Mouse (Mus musculus) kidney, embryonic 14.5 days (tissue): ENCODE data around the gene Tmppe. TPM values are rescaled to one million over a fixed set of nuclear protein-coding genes. Genes with fewer than 3 reads are reported as not detected.
"Not testable (repeated sequence)": the region's sequence is repeated elsewhere in the genome, so short reads cannot be mapped to it uniquely, and the experiment has no call there.

Source experiments
- ATAC-seq: fragments of 200-750 bp; cut with Nextera tagmentation; 2 replicates; pipeline ENCODE4 v1.8.0; 2017; ENCODE audit warnings: moderate number of reproducible peaks, mild to moderate bottlenecking, moderate TSS enrichment, moderate library complexity; ENCODE audit not compliant: low FRiP score, low TSS enrichment
- H3K27ac ChIP-seq: fragments of 300-500 bp; sonication (generic); 2 replicates; pipeline ENCODE4 v1.5.1; 2014; ENCODE audit warnings: low read depth, mild to moderate bottlenecking, low read length, moderate library complexity, mixed read lengths
- H3K27me3 ChIP-seq: fragments of 300-500 bp; sonication (generic); 2 replicates; pipeline ENCODE4 v1.6.1; 2014; ENCODE audit warnings: mild to moderate bottlenecking, low read length; ENCODE audit not compliant: control insufficient read depth, insufficient read depth
- H3K36me3 ChIP-seq: fragments of 300-500 bp; sonication (generic); 2 replicates; pipeline ENCODE4 v1.6.1; 2014; ENCODE audit warnings: low read length, mixed read lengths; ENCODE audit not compliant: control insufficient read depth, insufficient read depth
- H3K4me1 ChIP-seq: fragments of 300-500 bp; sonication (generic); 2 replicates; pipeline ENCODE4 v1.6.1; 2014; ENCODE audit warnings: low read length, mixed read lengths; ENCODE audit not compliant: control insufficient read depth, insufficient read depth
- H3K4me2 ChIP-seq: fragments of 300-500 bp; sonication (generic); replicated peaks from 2 replicates; pipeline ENCODE4 v1.6.1; 2014; ENCODE audit warnings: low read depth, mild to moderate bottlenecking, low read length
- H3K4me3 ChIP-seq: fragments of 300-500 bp; sonication (generic); 2 replicates; pipeline ENCODE4 v1.5.1; 2014; ENCODE audit warnings: mild to moderate bottlenecking, low read length
- H3K9ac ChIP-seq: fragments of 300-500 bp; sonication (generic); 2 replicates; pipeline ENCODE4 v1.6.1; 2014; ENCODE audit warnings: low read depth, mild to moderate bottlenecking, low read length, moderate library complexity
- H3K9me3 ChIP-seq: fragments of 300-500 bp; sonication (generic); 2 replicates; pipeline ENCODE4 v1.6.1; 2016; ENCODE audit warnings: low read length; ENCODE audit not compliant: control insufficient read depth
- WGBS: fragments of 180-500 bp; shearing (Covaris S2); extraction: QIAGEN DNeasy Blood & Tissue Kit; methylation state at CpG from one replicate; pipeline ENCODE4 v1.1.7; 2014; 5-methylcytosine and 5-hydroxymethylcytosine counted together
- polyA plus RNA-seq: library from polyadenylated mRNA; unstranded; fragments of >200 nt; fragmentation: Nextera tagmentation; extraction: Ambion mirVana; gene quantifications from 2 replicates; pipeline ENCODE4 v1.2.1, GENCODE M21; 2014

Gene Tmppe
- polyA plus RNA-seq, 1 experiment from 2014 or later, result 4.1 TPM

GRCm38 (mm10) chr9:114389905-114390748 lies 10.8 kb upstream of the Tmppe start, which contains the start of gene Crtap:
TSS of gene Crtap (minus strand) at chr9:114390675.
- Histone ChIP-seq H3K9ac (peak within 1 kb of the TSS; percentile 70), H3K36me3 (peaks cover 8% of the 10 kb centered on the region; the same call in 1 of the 2 replicates), H3K9me3 (no peaks in the 10 kb centered on the region), H3K27me3 (no peaks in the 10 kb centered on the region), H3K4me1 (0 out of 2 replicates have a peak, but pooled peaks cover 7% of the 10 kb centered on the region), H3K4me3 (peak within 1 kb of the TSS; percentile 55), H3K27ac (peak within 1 kb of the TSS; percentile 65), H3K4me2 (peak within 1 kb of the TSS; percentile 89)
- WGBS, result 1% methylated on average over 95 of the region's 96 CpGs
- peak; percentile 88 for ATAC-seq

DNA sequence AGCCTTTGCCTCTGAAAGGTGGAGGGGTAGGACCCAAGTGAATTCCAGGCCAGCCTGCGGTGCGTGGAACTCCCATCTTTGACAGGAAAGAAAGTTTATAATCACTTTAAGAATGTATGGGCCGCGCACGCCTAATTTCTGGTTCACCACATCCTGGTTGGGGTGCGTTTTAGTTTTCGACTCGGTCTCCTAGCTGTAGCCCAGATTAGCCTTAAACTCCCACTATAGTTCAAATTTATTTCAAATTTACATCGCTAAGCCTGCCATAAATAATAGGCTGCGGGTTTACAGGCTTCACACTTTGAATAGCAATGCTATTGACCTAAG lies 10.2 kb upstream of the Tmppe start:
- WGBS, result 3% methylated on average over 10 of the region's 10 CpGs
- ATAC-seq, result no peak

GRCm38 (mm10) chr9:114394136-114394535 lies 6.8 kb upstream of the Tmppe start:
- not testable (repeated sequence) for H3K9ac ChIP-seq, H3K27me3 ChIP-seq, H3K4me1 ChIP-seq, H3K36me3 ChIP-seq, H3K27ac ChIP-seq, ATAC-seq, H3K9me3 ChIP-seq, H3K4me2 ChIP-seq, H3K4me3 ChIP-seq
- 60% methylated on average over 6 of the region's 6 CpGs for WGBS

More for the DNA sequence above, 10.2 kb upstream of the Tmppe start:
- Histone ChIP-seq H3K9ac (peak overlapping the region; percentile 70), H3K4me3 (peak overlapping the region; percentile 55), H3K9me3 (no peaks in the 10 kb centered on the region), H3K27me3 (no peaks in the 10 kb centered on the region), H3K4me2 (peak overlapping the region; percentile 89), H3K27ac (no peak overlapping the region), H3K36me3 (peaks cover 2% of the 10 kb centered on the region; the same call in 1 of the 2 replicates), H3K4me1 (0 out of 2 replicates have a peak, but pooled peaks cover 7% of the 10 kb centered on the region)

DNA sequence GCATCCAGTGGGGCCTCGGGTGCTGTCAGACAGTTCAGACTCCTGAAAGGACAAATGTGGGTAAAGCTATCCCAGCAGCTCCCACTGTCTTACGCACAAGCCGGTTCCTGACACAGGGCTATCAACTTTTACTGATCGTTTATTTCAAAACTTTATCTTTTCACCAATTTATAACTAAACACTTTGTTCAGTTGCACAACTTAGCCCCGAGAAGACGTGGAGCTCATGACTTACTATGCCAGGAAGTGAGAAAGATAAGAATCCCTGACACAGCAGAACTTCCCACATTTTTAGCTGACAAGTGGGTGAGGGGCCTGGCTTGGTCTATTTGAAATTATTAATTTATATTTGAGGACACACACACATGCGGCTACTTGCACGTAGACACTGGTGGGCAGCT lies 6.2 kb upstream of the Tmppe start:
- no peaks in the 10 kb centered on the region for H3K9me3 ChIP-seq
- H3K36me3 ChIP-seq, result no peaks in the 10 kb centered on the region
- H3K27me3 ChIP-seq, result no peaks in the 10 kb centered on the region
- 74% methylated on average over 8 of the region's 8 CpGs for WGBS
- H3K4me3 ChIP-seq, result no peak overlapping the region
- H3K4me2 ChIP-seq, result no peak overlapping the region
- H3K4me1 ChIP-seq, result no peaks in the 10 kb centered on the region
- no peak overlapping the region for H3K27ac ChIP-seq
- no peak for ATAC-seq
- H3K9ac ChIP-seq, result no peak overlapping the region

DNA sequence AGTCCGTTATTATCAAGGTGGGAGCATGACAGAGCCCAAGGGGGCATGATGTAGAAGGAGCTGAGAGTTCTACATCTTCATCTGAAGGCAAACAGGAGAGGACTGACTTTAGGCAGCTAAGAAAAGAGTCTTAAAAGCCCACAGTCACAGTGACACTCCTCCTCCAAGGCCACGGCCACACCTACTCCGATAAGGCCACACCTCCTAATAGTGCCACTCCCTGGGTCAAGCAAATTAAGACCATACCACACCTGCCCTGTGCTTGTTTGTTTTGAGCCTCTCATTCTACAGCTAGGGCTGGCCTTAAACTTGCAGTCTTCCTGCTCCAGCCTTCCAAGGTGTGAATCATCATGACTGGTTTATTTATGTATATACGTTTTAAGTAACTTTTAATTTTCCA lies 5.6 kb upstream of the Tmppe start:
- no peaks in the 10 kb centered on the region for H3K36me3 ChIP-seq
- H3K27me3 ChIP-seq, result no peaks in the 10 kb centered on the region
- no peak overlapping the region for H3K4me3 ChIP-seq
- no peak for ATAC-seq
- no peak overlapping the region for H3K9ac ChIP-seq
- no peak overlapping the region for H3K4me2 ChIP-seq
- H3K9me3 ChIP-seq, result no peaks in the 10 kb centered on the region
- 83% methylated on average over 4 of the region's 4 CpGs for WGBS
- no peaks in the 10 kb centered on the region for H3K4me1 ChIP-seq
- no peak overlapping the region for H3K27ac ChIP-seq

DNA sequence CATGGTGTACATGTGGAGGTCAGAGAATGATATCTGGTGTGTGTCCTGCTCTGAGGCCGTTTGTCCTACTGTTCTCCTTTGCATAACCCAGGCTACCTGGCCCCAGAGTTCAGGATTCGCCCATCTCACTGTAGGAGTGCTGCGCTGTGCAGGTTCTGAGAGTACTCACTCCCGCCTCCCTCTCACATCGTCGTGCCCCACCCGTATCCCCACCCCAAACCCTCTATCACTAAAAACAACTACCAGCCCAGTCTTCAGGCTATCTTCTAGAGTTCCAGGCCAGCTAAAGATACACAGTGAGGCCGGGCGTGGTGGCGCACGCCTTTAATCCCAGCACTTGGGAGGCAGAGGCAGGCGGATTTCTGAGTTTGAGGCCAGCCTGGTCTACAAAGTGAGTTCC lies 1.2 kb upstream of the Tmppe start:
- no peak for ATAC-seq
- Histone ChIP-seq H3K9me3 (no peaks in the 10 kb centered on the region), H3K9ac (no peak overlapping the region), H3K27me3 (no peaks in the 10 kb centered on the region), H3K4me3 (no peak overlapping the region), H3K4me2 (no peak overlapping the region), H3K4me1 (no peaks in the 10 kb centered on the region), H3K27ac (no peak overlapping the region), H3K36me3 (peaks cover 3% of the 10 kb centered on the region; the same call in 1 of the 2 replicates)
- 90% methylated on average over 12 of the region's 12 CpGs for WGBS

- H3K4me3 ChIP-seq, result peak overlapping the region; percentile 85
- peak overlapping the region; percentile 55 for H3K4me2 ChIP-seq
- H3K9me3 ChIP-seq, result peaks cover 4% of the 10 kb centered on the region; the same call in 1 of the 2 replicates
- H3K4me1 ChIP-seq, result no peaks in the 10 kb centered on the region
- H3K9ac ChIP-seq, result peak overlapping the region; percentile 91; the same call in 1 of the 2 replicates
- no peaks in the 10 kb centered on the region for H3K27me3 ChIP-seq
- peak; percentile 70 for ATAC-seq
- peaks cover 11% of the 10 kb centered on the region for H3K36me3 ChIP-seq
- H3K27ac ChIP-seq, result peak overlapping the region; percentile 91
- 15% methylated on average over 5 of the region's 5 CpGs for WGBS
Measured at GRCm38 (mm10) chr9:114400588-114400948, 337 bp upstream of the Tmppe start.

- peak overlapping the region; percentile 91 for H3K9ac ChIP-seq
- ATAC-seq, result peak; percentile 13; the same call in 1 of the 2 replicates
- H3K4me2 ChIP-seq, result peak overlapping the region; percentile 55
- WGBS, result 1% methylated on average over 16 of the region's 16 CpGs
- peaks cover 20% of the 10 kb centered on the region for H3K36me3 ChIP-seq
- H3K27me3 ChIP-seq, result no peaks in the 10 kb centered on the region
- no peaks in the 10 kb centered on the region for H3K4me1 ChIP-seq
- peak overlapping the region; percentile 91 for H3K27ac ChIP-seq
- peaks cover 4% of the 10 kb centered on the region; the same call in 1 of the 2 replicates for H3K9me3 ChIP-seq
- peak overlapping the region; percentile 85 for H3K4me3 ChIP-seq
Measured at GRCm38 (mm10) chr9:114401685-114402080, 778 bp downstream of the Tmppe start.

DNA sequence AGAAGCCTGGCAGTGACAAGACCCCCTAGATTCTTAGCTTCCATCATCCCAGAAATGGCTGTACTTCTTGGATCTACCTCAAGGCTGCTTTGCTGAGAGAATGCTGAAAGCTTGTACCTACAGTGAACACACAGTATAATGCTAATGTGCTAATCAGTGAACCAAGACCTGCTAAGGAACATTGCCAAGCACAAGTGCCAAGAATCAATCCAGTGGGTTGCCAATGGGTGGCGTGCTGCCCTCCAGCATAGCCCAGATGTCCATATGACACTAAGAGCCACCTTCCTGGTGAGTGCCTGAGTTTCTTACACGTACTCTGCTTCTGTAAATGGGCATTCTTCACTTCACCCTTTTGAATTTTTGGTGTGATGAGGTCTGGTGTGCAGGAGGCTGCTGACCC lies 6.8 kb downstream of the Tmppe start:
- Histone ChIP-seq H3K27ac (no peak overlapping the region), H3K27me3 (no peaks in the 10 kb centered on the region), H3K9ac (no peak overlapping the region), H3K9me3 (peaks cover 8% of the 10 kb centered on the region; the same call in 1 of the 2 replicates), H3K4me1 (no peaks in the 10 kb centered on the region), H3K4me3 (no peak overlapping the region), H3K4me2 (no peak overlapping the region), H3K36me3 (peaks cover 45% of the 10 kb centered on the region)
- no peak for ATAC-seq
- 95% methylated on average over 2 of the region's 2 CpGs for WGBS
